Mouse (Mus musculus) splenic B cell, adult 2 months (primary cell): Measurements from ENCODE around the gene Mrtfb.
A peak's percentile ranks its signal among the peaks of the same experiment; 100 is the strongest.

Source experiments
- DNase-seq: peaks from one replicate; pipeline ENCODE4 v3.0.0-alpha.2; 2011; ENCODE audit warnings: low read depth, low spot score
- H3K27me3 ChIP-seq: 2 replicates; pipeline ENCODE4 v1.6.1; 2012; ENCODE audit warnings: mild to moderate bottlenecking, low read length, moderate library complexity, mixed read lengths; ENCODE audit not compliant: control insufficient read depth, poor library complexity, insufficient read depth, severe bottlenecking
- H3K36me3 ChIP-seq: 2 replicates; pipeline ENCODE4 v1.6.1; 2012; ENCODE audit warnings: mild to moderate bottlenecking, low read length, moderate library complexity, mixed read lengths; ENCODE audit not compliant: control insufficient read depth, poor library complexity, insufficient read depth, severe bottlenecking

Mrtfb gene

GRCm38 (mm10) chr16:13255855-13256635 lies at the start of gene Mrtfb:
Mrtfb (plus strand) TSS chr16:13256481.
- Histone ChIP-seq H3K36me3 (no peaks in the 10 kb centered on the region), H3K27me3 (no peaks in the 10 kb centered on the region)
- DNase-seq = peak; percentile 94

- H3K36me3 ChIP-seq = no peaks in the 10 kb centered on the region
- DNase-seq = no peak
- H3K27me3 ChIP-seq = no peaks in the 10 kb centered on the region
Measured at GRCm38 (mm10) chr16:13207649-13208048, 48.6 kb upstream of the Mrtfb start.

GRCm38 (mm10) chr16:13208087-13208486 lies 48.2 kb upstream of the Mrtfb start:
- no peak for DNase-seq
- H3K27me3 ChIP-seq = no peaks in the 10 kb centered on the region
- no peaks in the 10 kb centered on the region for H3K36me3 ChIP-seq

- no peaks in the 10 kb centered on the region for H3K27me3 ChIP-seq
- no peaks in the 10 kb centered on the region for H3K36me3 ChIP-seq
- DNase-seq = no peak
Measured at GRCm38 (mm10) chr16:13212781-13213180, 43.5 kb upstream of the Mrtfb start.

GRCm38 (mm10) chr16:13216116-13216952 lies 39.9 kb upstream of the Mrtfb start:
- H3K27me3 ChIP-seq = no peaks in the 10 kb centered on the region

GRCm38 (mm10) chr16:13217951-13218350 lies 38.3 kb upstream of the Mrtfb start:
- Histone ChIP-seq H3K27me3 (no peaks in the 10 kb centered on the region), H3K36me3 (no peaks in the 10 kb centered on the region)
- DNase-seq = no peak

More at GRCm38 (mm10) chr16:13216116-13216952, 39.9 kb upstream of the Mrtfb start:
- DNase-seq = no peak
- H3K36me3 ChIP-seq = no peaks in the 10 kb centered on the region

GRCm38 (mm10) chr16:13221475-13221874 lies 34.8 kb upstream of the Mrtfb start:
- H3K36me3 ChIP-seq = no peaks in the 10 kb centered on the region
- H3K27me3 ChIP-seq = no peaks in the 10 kb centered on the region
- no peak for DNase-seq

GRCm38 (mm10) chr16:13232043-13232442 lies 24.2 kb upstream of the Mrtfb start:
- no peak for DNase-seq
- no peaks in the 10 kb centered on the region for H3K27me3 ChIP-seq

GRCm38 (mm10) chr16:13232912-13233802 lies 23.1 kb upstream of the Mrtfb start:
- no peaks in the 10 kb centered on the region for H3K27me3 ChIP-seq
- no peak for DNase-seq
- H3K36me3 ChIP-seq = no peaks in the 10 kb centered on the region

More at GRCm38 (mm10) chr16:13232043-13232442, 24.2 kb upstream of the Mrtfb start:
- no peaks in the 10 kb centered on the region for H3K36me3 ChIP-seq

- no peaks in the 10 kb centered on the region for H3K36me3 ChIP-seq
- no peak for DNase-seq
- no peaks in the 10 kb centered on the region for H3K27me3 ChIP-seq
Measured at GRCm38 (mm10) chr16:13239039-13239438, 17.2 kb upstream of the Mrtfb start.

- Histone ChIP-seq H3K36me3 (no peaks in the 10 kb centered on the region), H3K27me3 (no peaks in the 10 kb centered on the region)
- DNase-seq = no peak
Measured at GRCm38 (mm10) chr16:13239544-13239943, 16.7 kb upstream of the Mrtfb start.

- no peaks in the 10 kb centered on the region for H3K36me3 ChIP-seq
- H3K27me3 ChIP-seq = no peaks in the 10 kb centered on the region
- DNase-seq = no peak
Measured at GRCm38 (mm10) chr16:13240326-13240725, 16.0 kb upstream of the Mrtfb start.

GRCm38 (mm10) chr16:13245658-13246057 lies 10.6 kb upstream of the Mrtfb start:
- H3K27me3 ChIP-seq = no peaks in the 10 kb centered on the region
- no peak for DNase-seq
- H3K36me3 ChIP-seq = no peaks in the 10 kb centered on the region

GRCm38 (mm10) chr16:13246855-13247254 lies 9.4 kb upstream of the Mrtfb start:
- DNase-seq = no peak

More at GRCm38 (mm10) chr16:13246855-13247254, 9.4 kb upstream of the Mrtfb start:
- Histone ChIP-seq H3K36me3 (no peaks in the 10 kb centered on the region), H3K27me3 (no peaks in the 10 kb centered on the region)
